Mouse (Mus musculus) thymus, adult 2 months (tissue): ENCODE results near the gene Clmn.

Experiments
- CTCF ChIP-seq: fragments of 200-500 bp; IDR thresholded peaks from 2 replicates; pipeline ENCODE4 v1.5.1; 2012; ENCODE audit warnings: mild to moderate bottlenecking, control low read depth, low read length, moderate library complexity, borderline replicate concordance; ENCODE audit not compliant: control insufficient read depth, poor library complexity, insufficient read depth; ENCODE audit errors: extremely low read depth
- POLR2A ChIP-seq: fragments of 200-500 bp; IDR thresholded peaks from 2 replicates; pipeline ENCODE4 v1.6.1; 2012; ENCODE audit warnings: mild to moderate bottlenecking, low read length, control low read depth, moderate library complexity; ENCODE audit not compliant: control insufficient read depth, poor library complexity, insufficient read depth; ENCODE audit errors: extremely low read depth

- TF ChIP-seq POLR2A (no peak), CTCF (no peak)
Measured at GRCm38 (mm10) chr12:104896640-104897039, 31.8 kb upstream of the Clmn start.
